Mouse (Mus musculus) erythroblast, embryonic 14.5 days (primary cell): ENCODE measurements around the gene Cmip.

Source experiments
- GATA1 ChIP-seq: IDR thresholded peaks from 2 replicates; pipeline ENCODE4 v1.6.1; 2012; ENCODE audit warnings: low read length, inconsistent platforms, mixed read lengths
- TAL1 ChIP-seq: IDR thresholded peaks from 3 replicates; pipeline ENCODE4 v1.6.1; 2012; ENCODE audit warnings: low read length, inconsistent platforms, mixed read lengths

DNA sequence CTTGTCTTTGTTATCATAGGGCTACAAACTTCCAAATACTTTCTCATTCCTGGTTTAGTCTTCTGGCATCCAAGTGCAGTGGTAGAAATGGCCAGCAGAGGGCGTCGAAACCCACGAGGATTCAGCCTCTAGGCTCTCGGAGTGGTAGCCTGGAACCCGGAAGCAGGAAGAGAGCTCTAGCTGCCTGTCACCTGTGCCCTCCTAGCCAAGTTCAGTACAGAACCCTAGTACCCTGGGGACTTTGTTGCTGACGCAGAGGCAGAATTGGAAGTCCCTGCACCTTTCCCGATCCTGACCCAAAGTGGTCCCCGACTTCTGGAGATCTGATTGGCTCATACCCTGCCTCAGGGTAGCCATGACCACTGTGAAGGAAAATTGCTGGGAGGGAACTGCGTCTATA is 32.2 kb upstream of the Cmip start:
- TF ChIP-seq TAL1 (no peak), GATA1 (no peak)
